Mouse (Mus musculus) MN1 (cell line): ENCODE data around the gene Rab26.

Experiments used
- DNase-seq: peaks from one replicate; pipeline ENCODE4 v3.0.0-alpha.2; 2016; ENCODE audit warnings: low spot score

Rab26 gene

GRCm38 (mm10) chr17:24478663-24479380 is 55.2 kb downstream of the Rab26 start, which contains the start of gene Mlst8:
Gene Mlst8 (minus strand): TSS chr17:24479078.
- DNase-seq = peak; percentile 97

- DNase-seq = no peak
These were observed 55.9 kb downstream of the Rab26 start for GRCm38 (mm10) chr17:24477985-24478600.
